Mouse (Mus musculus) embryonic facial prominence, embryonic 14.5 days (tissue): ENCODE measurements around the gene Tom1l1. TPM values are rescaled to one million over a fixed set of nuclear protein-coding genes. Genes with fewer than 3 reads are reported as not detected.

ENCODE experiments used
- ATAC-seq: fragments of 200-750 bp; cut with Nextera tagmentation; 2 replicates; pipeline ENCODE4 v1.8.0; 2017; ENCODE audit warnings: low read depth, moderate number of reproducible peaks, moderate TSS enrichment
- DNase-seq: peaks from one replicate; pipeline ENCODE4 v3.0.0-alpha.2; 2015; ENCODE audit warnings: low spot score
- H3K27ac ChIP-seq: fragments of 300-500 bp; sonication (generic); replicated peaks from 2 replicates; pipeline ENCODE4 v1.5.1; 2014; ENCODE audit warnings: low read depth, mild to moderate bottlenecking, low read length, moderate library complexity
- H3K27me3 ChIP-seq: fragments of 300-500 bp; sonication (generic); replicated peaks from 2 replicates; pipeline ENCODE4 v1.6.1; 2014; ENCODE audit warnings: low read length; ENCODE audit not compliant: control insufficient read depth, insufficient read depth
- H3K36me3 ChIP-seq: fragments of 300-500 bp; sonication (generic); 2 replicates; pipeline ENCODE4 v1.6.1; 2014; ENCODE audit warnings: low read length, mixed read lengths; ENCODE audit not compliant: control insufficient read depth, insufficient read depth
- H3K4me1 ChIP-seq: fragments of 300-500 bp; sonication (generic); 2 replicates; pipeline ENCODE4 v1.6.1; 2014; ENCODE audit warnings: antibody characterized with exemption, low read length; ENCODE audit not compliant: control insufficient read depth, insufficient read depth
- H3K4me2 ChIP-seq: fragments of 300-500 bp; sonication (generic); 2 replicates; pipeline ENCODE4 v1.6.1; 2014; ENCODE audit warnings: low read depth, mild to moderate bottlenecking, low read length, moderate library complexity, mixed read lengths
- H3K4me3 ChIP-seq: fragments of 300-500 bp; sonication (generic); 2 replicates; pipeline ENCODE4 v1.5.1; 2014; ENCODE audit warnings: low read depth, mild to moderate bottlenecking, low read length
- H3K9ac ChIP-seq: fragments of 300-500 bp; sonication (generic); 2 replicates; pipeline ENCODE4 v1.6.1; 2014; ENCODE audit warnings: low read depth, mild to moderate bottlenecking, low read length, moderate library complexity, mixed read lengths
- H3K9me3 ChIP-seq: fragments of 300-500 bp; sonication (generic); 2 replicates; pipeline ENCODE4 v1.6.1; 2016; ENCODE audit warnings: low read length; ENCODE audit not compliant: control insufficient read depth
- WGBS: fragments of 180-500 bp; shearing (Covaris S2); extraction: QIAGEN DNeasy Blood & Tissue Kit; methylation state at CpG from one replicate; pipeline ENCODE4 v1.1.7; 2014; 5-methylcytosine and 5-hydroxymethylcytosine counted together
- polyA plus RNA-seq: library from polyadenylated mRNA; unstranded; fragments of >200 nt; fragmentation: Nextera tagmentation; extraction: Ambion mirVana; gene quantifications from 2 replicates; pipeline ENCODE4 v1.2.1, GENCODE M21; 2014

Tom1l1 gene
- polyA plus RNA-seq, 1 experiment from 2014 or later: 28.8 TPM

GRCm38 (mm10) chr11:90649777-90650176 lies 38.4 kb downstream of the Tom1l1 start:
- DNase-seq (peak; percentile 33), ATAC-seq (no peak)
- Histone ChIP-seq H3K4me3 (no peak overlapping the region), H3K4me1 (no peaks in the 10 kb centered on the region), H3K4me2 (no peak overlapping the region), H3K36me3 (peaks cover 69% of the 10 kb centered on the region), H3K27ac (no peak overlapping the region), H3K9me3 (no peaks in the 10 kb centered on the region), H3K9ac (no peak overlapping the region), H3K27me3 (no peaks in the 10 kb centered on the region)
- WGBS: 75% methylated on average over 6 of the region's 6 CpGs

DNA sequence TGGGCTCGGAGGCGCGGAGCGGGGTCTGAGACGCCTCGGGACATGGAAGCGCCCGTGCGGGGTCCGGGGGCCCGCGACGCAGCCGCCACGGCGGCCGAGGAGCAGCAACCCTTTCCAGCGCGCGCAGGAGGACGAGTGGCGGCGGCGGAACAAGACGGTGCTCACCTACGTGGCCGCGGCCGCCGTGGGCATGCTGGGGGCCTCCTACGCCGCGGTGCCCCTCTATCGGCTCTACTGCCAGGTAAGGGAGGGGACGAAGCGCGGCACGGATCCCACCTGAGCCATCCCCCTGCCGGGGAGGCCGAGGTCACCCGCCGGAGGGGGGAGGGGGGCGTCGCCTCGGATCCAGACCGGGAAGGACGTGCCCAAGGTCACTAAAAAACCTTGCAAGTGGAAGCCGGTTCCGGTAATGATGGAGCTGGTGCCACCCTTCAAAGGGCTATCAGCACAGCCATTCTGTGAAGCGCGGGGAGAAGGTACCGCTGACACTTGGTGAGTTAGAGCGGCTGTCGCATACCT lies 49.8 kb downstream of the Tom1l1 start:
- Histone ChIP-seq H3K27me3 (no peaks in the 10 kb centered on the region), H3K9me3 (no peaks in the 10 kb centered on the region), H3K4me1 (peaks cover 16% of the 10 kb centered on the region), H3K4me3 (peak overlapping the region; percentile 99), H3K36me3 (peaks cover 22% of the 10 kb centered on the region), H3K9ac (peak overlapping the region; percentile 98), H3K4me2 (peak overlapping the region; percentile 81), H3K27ac (peak overlapping the region; percentile 96)
- WGBS: 1% methylated on average over 31 of the region's 54 CpGs
- peak; percentile 14 for DNase-seq
- no peak; the same call in none of the 2 replicates for ATAC-seq

DNA sequence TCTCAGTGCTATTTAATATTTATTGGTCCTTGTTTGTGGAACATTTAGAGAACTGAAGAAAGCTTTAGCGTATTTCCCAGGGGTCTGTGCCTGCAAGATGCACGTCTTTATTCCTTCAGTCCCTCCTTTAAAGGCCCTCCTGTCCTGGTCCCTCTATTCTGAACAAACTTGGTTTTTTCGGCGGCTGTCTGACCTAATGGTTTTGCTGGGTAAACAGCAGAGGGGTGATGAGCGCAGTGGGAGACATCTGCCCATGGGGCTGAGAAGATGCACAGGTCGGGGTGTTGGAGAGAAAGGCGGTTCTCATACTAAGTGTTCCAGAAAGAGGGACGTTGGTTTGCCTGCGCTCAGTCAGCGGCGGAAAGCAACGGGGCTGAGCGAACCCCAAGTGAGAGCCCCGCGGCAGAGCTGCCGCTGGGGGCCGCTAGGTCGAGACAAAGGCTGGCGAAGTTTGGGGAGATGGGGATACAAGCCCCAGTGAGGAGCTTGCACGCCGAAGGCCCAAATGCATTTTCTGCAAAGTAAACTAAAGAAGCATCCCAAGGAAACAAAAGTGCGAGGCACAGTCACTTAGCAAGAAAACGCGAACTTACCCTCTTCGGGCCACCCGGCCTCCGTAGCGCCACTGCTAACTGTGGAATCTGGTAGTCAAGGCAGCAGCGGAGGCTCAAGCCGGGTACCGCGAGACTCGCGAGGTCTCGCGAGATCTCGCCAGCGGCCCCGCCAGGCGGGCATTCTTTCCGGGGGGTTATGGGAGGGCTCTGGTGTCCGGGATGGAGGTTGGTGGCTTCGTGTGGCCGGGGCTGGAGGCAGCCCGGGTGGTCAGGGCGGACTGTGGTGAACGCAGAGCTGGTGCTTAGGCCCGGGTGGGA lies 50.5 kb downstream of the Tom1l1 start, which contains the start of the genes Stxbp4 and Cox11:
TSS of gene Stxbp4 (minus strand) at position 645 of the 872 bp plus-strand sequence.
TSS of gene Cox11 (plus strand) at position 734 of the 872 bp plus-strand sequence.
- Histone ChIP-seq H3K4me2 (peak within 1 kb of the TSS; percentile 81), H3K27me3 (no peaks in the 10 kb centered on the region), H3K36me3 (peaks cover 17% of the 10 kb centered on the region), H3K4me3 (peak within 1 kb of the TSS; percentile 99), H3K4me1 (peaks cover 16% of the 10 kb centered on the region), H3K9ac (peak within 1 kb of the TSS; percentile 98), H3K9me3 (no peaks in the 10 kb centered on the region), H3K27ac (peak within 1 kb of the TSS; percentile 96)
- DNase-seq: peak; percentile 98
- under 1% methylated on average over 48 of the region's 48 CpGs for WGBS
- peak; percentile 96 for ATAC-seq

DNA sequence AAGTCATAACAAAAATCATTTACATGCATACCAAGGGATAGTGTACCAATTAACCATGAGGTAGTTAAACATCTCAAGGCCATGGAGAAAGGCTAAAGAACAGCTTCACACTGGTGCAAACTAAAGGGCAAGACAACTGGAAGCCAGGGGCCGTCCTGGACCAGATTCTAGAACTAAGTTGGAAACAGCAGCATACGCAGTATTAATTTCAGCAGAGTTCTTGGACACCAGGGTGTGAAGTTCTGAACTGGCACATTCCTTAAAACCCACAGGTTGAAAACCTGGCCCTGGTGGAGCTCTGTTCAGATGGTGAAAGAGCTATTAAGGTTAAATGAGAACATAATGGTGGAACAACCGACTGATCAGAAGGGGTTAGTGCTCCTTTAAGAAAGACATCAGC lies 53.5 kb downstream of the Tom1l1 start:
- ATAC-seq (no peak), DNase-seq (no peak)
- Histone ChIP-seq H3K4me1 (peaks cover 14% of the 10 kb centered on the region), H3K9me3 (no peaks in the 10 kb centered on the region), H3K4me2 (no peak overlapping the region), H3K9ac (no peak overlapping the region), H3K27ac (no peak overlapping the region), H3K27me3 (no peaks in the 10 kb centered on the region), H3K4me3 (no peak overlapping the region), H3K36me3 (peaks cover 2% of the 10 kb centered on the region; the same call in 1 of the 2 replicates)
- 83% methylated on average over 3 of the region's 3 CpGs for WGBS

- DNase-seq: no peak
- 80% methylated on average over 2 of the region's 2 CpGs for WGBS
- no peak for ATAC-seq
Observed at GRCm38 (mm10) chr11:90632480-90632879, 55.7 kb downstream of the Tom1l1 start.

DNA sequence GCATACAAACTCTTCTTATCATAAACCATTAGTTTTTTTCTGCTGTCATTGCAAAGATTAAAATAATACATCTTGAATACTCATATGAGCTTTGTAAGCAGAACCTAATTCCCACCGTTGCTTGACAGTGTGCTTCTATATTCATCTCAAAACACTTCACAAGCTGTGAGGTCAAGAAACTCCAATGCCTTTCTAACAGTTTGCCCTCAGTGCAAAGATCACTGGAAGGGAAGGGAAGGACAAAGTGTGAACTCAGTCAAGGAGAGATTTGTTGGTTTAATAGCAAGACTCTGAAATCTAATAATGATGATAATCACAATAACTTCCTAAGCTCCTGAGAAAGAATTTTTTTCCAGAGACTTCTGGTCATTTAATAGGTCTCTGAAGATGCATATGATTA lies 60.4 kb downstream of the Tom1l1 start:
- no peak overlapping the region for H3K4me3 ChIP-seq
- H3K36me3 ChIP-seq: peaks cover 2% of the 10 kb centered on the region; the same call in 1 of the 2 replicates
- no peak overlapping the region for H3K4me2 ChIP-seq
- no peaks in the 10 kb centered on the region for H3K4me1 ChIP-seq
- DNase-seq (no peak), ATAC-seq (no peak)
- H3K27me3 ChIP-seq: no peaks in the 10 kb centered on the region
- no peaks in the 10 kb centered on the region for H3K9me3 ChIP-seq
- H3K27ac ChIP-seq: no peak overlapping the region
- 80% methylated on average over 1 of the region's 1 CpGs for WGBS
- H3K9ac ChIP-seq: no peak overlapping the region

More at GRCm38 (mm10) chr11:90632480-90632879, 55.7 kb downstream of the Tom1l1 start:
- Histone ChIP-seq H3K36me3 (peaks cover 2% of the 10 kb centered on the region; the same call in 1 of the 2 replicates), H3K4me2 (no peak overlapping the region), H3K9ac (no peak overlapping the region), H3K9me3 (no peaks in the 10 kb centered on the region), H3K27me3 (no peaks in the 10 kb centered on the region), H3K4me3 (no peak overlapping the region), H3K27ac (no peak overlapping the region), H3K4me1 (peaks cover 11% of the 10 kb centered on the region)

DNA sequence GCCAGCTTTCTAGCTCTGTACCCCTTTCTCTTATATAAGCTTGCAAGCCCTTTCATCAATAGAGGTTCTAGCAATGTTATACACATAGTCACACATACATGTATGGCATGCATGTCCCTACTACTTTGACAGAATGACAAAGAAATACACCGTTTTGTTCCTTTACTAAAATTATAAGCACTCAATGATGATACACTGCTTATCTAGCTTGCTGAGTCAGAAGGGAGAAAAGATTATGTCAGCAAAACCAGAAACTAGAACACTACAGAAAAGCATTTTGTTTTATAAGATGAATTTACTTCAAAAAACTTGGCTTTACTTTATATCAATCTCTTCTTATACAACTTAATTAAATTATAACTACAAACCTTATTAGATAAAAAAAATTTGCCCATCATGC lies 63.0 kb downstream of the Tom1l1 start:
- DNase-seq (no peak), ATAC-seq (no peak)
- H3K27me3 ChIP-seq: no peaks in the 10 kb centered on the region
- no peak overlapping the region for H3K27ac ChIP-seq
- H3K4me2 ChIP-seq: no peak overlapping the region
- no peak overlapping the region for H3K9ac ChIP-seq
- peaks cover 5% of the 10 kb centered on the region; the same call in 1 of the 2 replicates for H3K36me3 ChIP-seq
- H3K9me3 ChIP-seq: no peaks in the 10 kb centered on the region
- no peaks in the 10 kb centered on the region for H3K4me1 ChIP-seq
- WGBS: 83% methylated on average over 1 of the region's 1 CpGs
- no peak overlapping the region for H3K4me3 ChIP-seq

- Histone ChIP-seq H3K27ac (no peak overlapping the region), H3K27me3 (no peaks in the 10 kb centered on the region), H3K9ac (no peak overlapping the region), H3K4me3 (no peak overlapping the region), H3K4me2 (no peak overlapping the region), H3K36me3 (0 out of 2 replicates have a peak, but pooled peaks cover 14% of the 10 kb centered on the region), H3K4me1 (no peaks in the 10 kb centered on the region), H3K9me3 (no peaks in the 10 kb centered on the region)
- ATAC-seq: no peak
- 47% methylated on average over 6 of the region's 6 CpGs for WGBS
- peak; percentile 61 for DNase-seq
Observed at GRCm38 (mm10) chr11:90623477-90623876, 64.7 kb downstream of the Tom1l1 start.
